Mouse (Mus musculus): Measurements from ENCODE around the gene Yjefn3. TPM values are rescaled to one million over a fixed set of nuclear protein-coding genes. Genes with fewer than 3 reads are reported as not detected.

The Yjefn3 gene
- total RNA-seq, 2 experiments from 2014 or later, result 13.7 to 14.2 TPM

DNA sequence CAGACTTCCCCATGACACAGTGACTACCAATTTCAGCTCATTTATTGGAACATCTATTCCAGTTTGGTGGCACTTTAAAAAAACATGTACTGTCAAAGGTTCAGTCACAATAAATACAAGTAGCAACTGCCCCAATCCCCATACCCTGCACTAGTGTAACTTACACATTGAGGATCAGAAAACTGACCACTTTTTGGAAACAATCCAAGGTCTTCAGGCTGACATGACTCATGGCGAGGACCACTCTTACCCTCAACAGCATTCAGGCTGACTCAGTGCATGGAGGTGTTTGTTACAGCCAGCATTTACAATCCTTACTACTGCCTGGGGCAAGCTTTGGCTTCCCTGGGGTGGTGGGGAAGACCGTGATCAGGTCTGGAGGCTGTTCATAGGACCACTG lies 4.6 kb upstream of the Yjefn3 start:
- DNase-seq, result no peak

DNA sequence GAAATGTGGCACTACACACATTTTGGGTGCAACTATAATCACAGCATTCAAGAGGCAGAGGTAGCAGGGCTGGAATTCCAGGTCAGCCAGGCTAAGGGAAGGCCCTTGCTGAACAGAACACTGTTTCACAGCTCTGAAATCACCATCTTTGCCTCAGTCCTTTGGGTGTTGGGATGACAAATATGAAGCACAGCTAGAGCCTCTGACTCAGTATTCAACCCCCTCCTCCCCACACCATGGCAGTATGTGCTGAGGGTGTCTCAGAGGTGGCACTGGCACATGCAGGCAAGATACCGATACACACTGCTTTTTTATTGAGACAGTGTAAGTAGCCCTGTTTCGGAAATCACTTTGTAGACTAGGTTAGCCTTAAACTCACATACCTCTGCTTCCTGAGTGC lies 3.7 kb upstream of the Yjefn3 start:
- no peak for DNase-seq

DNA sequence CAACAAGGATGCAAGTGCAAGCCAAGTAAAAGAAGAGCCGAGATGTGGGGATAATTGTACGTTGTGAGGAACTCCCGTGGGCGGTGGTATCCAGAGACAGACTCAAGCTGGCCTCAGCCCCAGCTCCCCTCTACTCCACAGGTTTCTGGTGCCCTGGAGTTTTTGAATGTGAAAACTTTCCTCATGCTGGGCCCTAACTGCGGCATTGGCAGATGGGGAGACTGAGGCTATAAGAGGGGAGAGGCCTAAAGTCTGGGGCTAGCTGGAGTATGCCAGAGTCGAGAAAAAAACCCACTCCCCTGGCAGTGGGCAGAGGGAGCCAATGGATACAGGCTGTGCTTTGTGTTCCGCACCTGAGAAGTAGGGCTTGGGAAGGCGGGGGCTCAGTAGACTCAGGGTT lies 1.6 kb upstream of the Yjefn3 start:
- no peak for DNase-seq

DNA sequence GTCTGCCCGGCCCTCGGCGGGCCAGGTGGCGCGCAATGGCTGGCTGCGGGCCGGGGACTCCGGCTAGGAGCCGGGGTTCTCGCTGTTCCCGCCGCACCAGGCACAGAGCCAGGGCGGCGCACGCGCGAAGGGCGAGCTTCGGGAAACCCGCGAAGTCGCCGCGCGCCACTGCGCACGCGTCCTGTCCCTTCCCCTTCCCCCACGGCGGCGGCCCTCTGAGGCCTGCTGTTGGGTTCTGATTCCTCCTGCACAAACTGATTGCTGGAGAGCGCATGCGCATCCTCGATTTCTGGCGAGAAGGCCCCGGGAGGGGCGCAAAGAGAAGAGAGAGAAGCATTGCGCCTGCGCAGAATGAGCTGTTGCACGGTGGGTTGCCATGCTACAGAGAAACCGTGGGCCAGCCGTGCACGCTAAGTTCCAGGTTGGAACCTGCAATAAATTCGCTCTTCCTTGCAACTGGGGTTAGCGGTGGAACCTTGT lies 591 bp upstream of the Yjefn3 start:
- DNase-seq, result peak; percentile 97 to 99

DNA sequence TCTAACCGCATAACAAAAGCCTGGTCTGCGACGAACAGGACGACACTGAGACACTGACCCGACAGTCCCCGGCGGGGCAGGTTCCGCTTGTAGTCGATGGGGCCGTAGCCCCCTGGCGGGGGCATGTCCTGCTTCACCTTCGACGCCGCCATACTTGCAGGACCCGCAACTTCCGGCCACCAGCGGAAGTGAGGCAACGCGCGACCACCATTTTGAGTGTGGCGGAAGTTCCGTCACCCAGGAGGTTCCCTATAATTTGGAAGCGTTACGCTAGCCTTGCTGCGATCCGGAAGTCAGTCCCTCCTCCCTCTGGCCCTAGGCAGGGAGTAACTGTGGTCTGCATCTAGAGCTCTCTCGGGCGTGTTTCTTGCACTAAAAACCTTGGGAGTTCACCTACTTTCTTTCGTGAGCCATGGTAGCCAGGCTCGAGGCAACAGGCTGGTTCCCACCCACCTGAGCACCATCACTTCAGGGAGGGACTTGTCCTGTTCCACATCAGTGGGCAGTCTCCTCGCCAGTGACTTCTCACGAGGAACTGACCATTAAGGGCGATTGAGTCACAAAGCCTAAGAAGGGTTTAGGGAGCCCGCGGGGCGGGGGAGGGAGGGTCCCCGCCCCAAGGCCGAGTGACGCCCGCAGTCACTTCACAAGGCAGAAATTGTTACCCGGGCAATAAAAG lies 889 bp downstream of the Yjefn3 start:
- DNase-seq, result peak; percentile 98 to 99

DNA sequence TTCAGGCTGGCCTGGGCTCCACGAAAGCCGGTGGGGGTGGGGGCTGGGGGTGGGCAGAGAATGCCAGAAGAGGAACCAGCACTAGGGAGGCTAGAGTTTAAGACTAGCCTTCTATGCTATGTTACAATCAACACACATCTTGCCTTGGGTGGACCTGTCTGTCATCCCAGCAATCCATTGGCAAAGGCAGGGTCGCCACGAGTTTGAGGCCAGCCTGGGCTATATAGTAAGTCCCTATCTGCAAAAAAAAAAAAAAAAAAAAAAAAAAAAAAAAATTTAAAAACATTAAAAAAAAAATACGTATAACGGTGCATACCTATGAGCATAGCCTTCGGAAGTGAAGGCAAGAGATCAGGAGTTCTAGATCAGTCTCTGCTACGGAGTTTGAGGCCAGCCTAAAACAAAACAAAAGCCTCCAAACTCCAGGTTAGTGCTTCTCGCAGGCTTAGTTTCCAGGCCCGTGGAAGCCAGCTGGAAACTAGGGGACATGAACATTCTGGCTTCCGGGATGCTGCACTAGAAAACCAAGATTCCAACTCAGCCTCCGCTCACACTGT lies 1.5 kb downstream of the Yjefn3 start:
- DNase-seq, result no peak

DNA sequence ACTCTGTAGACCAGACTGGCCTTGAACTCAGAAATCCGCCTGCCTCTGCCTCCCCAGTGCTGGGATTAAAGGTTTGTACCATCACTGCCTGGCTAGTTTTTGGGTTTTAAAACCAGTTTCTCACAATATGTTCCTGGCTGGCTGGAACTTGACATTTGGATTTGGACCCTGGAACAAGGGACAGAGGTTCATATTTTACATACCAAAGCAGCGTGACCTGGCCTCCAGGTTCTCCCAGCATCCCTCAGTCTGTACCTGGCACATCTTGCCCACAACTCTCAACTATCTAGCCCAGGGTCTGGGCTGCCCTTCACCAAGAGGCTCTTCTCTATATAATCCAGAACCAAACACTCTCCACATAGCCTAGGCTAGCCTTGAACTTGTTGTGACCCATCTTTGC lies 2.6 kb downstream of the Yjefn3 start:
- DNase-seq, result no peak

GRCm38 (mm10) chr8:69897857-69898256 lies 4.7 kb downstream of the Yjefn3 start:
- DNase-seq, result no peak

DNA sequence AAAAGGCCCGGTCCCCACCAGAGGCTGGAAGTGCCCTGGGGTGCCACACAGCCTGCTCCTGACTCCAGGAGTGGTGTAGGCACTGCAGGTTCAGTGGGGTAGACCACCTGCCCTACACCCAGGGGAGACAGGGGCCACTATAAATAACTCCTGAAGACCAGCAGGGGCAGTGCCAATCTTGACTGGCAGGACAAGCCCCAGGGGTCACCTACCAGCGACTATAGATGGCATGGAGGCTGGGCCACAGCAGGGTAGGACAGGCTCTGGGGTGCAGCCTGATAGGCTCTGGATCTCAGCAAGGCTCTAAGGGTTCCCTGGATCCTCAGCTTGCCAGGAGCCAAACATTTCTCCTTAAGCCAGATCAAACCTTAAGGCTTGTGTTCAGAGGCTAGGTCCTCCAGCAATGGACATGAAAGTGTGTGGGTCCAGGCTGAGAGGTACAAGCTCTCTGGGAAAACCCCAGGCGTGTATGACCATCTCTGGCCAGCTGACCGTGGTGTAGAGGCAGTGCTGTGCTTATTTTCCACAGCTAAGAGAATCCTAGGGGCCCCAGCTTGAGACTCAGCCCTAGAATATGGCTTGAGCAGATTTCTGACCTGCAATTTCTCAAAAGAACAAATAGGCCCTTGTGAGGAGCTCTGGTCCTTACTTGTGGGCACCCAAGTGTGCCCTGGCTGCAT lies 6.6 kb downstream of the Yjefn3 start:
- DNase-seq, result no peak

GRCm38 (mm10) chr8:69894836-69895332 lies 7.6 kb downstream of the Yjefn3 start:
- no peak for DNase-seq

DNA sequence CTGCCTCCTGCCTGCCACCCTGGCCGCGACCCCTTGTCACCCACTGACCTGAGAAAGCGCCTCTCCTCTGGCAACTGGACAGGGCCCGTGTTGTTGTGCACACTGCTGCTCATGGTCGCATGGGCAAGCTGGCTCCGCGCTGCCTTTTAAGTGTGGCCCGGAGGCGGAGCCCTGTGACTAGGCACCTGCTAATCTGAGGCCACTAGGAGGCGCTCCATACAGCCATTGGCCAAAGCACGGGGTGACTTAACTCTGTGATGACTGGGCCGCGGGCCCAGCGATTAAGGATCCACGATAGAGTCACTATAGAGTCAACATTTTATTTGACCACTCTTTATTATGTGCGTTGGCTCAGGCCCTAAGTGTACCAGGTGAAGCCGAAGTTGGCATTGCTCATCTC lies 8.6 kb downstream of the Yjefn3 start:
- peak in 1 of 2 experiments; percentile 52 for DNase-seq

- peak in 1 of 2 experiments; percentile 51 for DNase-seq
Measured at GRCm38 (mm10) chr8:69890813-69891241, 11.7 kb downstream of the Yjefn3 start.

- DNase-seq, result no peak
Measured at GRCm38 (mm10) chr8:69888902-69889301, 13.6 kb downstream of the Yjefn3 start.

- DNase-seq, result peak; percentile 41 to 49
Measured at GRCm38 (mm10) chr8:69888244-69888866, 14.2 kb downstream of the Yjefn3 start.

- peak; percentile 50 to 56 for DNase-seq
Measured at GRCm38 (mm10) chr8:69887289-69888243, 14.9 kb downstream of the Yjefn3 start, which contains the start of gene Cilp2. Cilp2 (minus strand) TSS chr8:69887687.

- no peak for DNase-seq
Measured at GRCm38 (mm10) chr8:69884141-69884540, 18.4 kb downstream of the Yjefn3 start.

GRCm38 (mm10) chr8:69882833-69883600 lies 19.5 kb downstream of the Yjefn3 start:
- DNase-seq, result no peak

GRCm38 (mm10) chr8:69882021-69882756 lies 20.3 kb downstream of the Yjefn3 start:
- DNase-seq, result peak in 1 of 2 experiments; percentile 50

GRCm38 (mm10) chr8:69881261-69881865 lies 21.1 kb downstream of the Yjefn3 start:
- DNase-seq, result no peak

Measured in heart, adult 18-20 months (tissue).